Mouse (Mus musculus) yolk sac, embryonic 10.5 days (tissue): ENCODE measurements at regions not wholly inside any gene's neighbourhood (a gene's known extent, or its start where the extent isn't known, plus 50 kb on each side); places are given as distances from the start of the nearest gene placed in this dataset.
"Not testable (repeated sequence)": the region's sequence is repeated elsewhere in the genome, so short reads cannot be mapped to it uniquely, and the experiment has no call there.

Experiments
- DNase-seq: peaks from one replicate; pipeline ENCODE4 v3.0.0-alpha.2; 2017; ENCODE audit warnings: low spot score

DNA sequence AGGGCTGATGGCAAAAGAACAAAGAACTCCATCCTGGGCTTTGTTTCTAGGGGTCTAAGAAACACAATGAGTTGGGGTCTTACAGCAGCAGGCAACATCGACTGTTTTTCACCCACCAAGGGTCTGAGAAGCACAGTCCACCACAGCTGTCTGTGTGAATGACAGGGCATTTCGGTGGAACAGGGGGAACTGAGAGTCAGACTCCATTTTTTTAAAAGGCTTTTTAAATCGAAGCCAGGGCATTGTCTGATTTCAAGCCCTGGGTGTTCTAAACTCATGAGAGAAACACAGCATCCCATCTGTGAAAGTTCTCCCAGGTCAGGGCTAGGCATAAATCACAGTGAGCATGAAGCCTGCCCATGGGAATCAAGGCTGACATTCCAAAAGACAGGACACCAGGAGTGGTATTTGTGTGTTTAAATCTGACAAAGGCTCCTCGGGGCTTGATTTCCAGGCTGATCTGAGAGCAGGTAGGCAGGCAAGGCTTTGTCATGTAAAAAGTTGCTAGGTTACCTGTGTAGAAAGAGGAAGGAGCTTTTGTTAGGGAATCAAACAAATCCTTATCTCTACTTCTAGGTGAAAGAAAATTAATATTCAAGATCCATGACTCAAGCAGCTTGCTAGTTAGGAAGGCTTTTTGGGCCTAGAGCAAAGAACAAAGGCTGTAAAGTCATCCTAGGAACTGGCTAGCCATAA, 184.8 kb upstream of the Gm10324 start:
- DNase-seq: not testable (repeated sequence)

DNA sequence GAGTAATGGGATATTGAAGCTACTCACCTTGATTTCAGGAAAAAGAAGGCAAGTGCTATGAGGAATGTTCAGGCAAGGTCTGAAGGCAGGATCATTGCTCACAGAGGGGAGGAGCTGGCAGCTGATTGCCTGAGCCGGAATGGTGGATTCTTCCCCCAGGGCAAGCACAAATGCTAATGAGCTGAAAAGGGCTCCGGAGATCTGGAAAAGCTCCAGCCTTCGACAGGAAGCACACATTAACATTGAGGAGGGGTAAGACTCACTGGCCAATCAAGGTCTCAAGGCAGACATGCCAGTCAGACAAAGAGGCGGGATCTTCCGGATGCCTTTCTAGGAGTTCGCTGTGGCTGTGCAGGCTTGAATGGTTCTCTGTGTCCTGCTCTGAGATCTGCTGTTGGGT, 169.1 kb upstream of the Gm10324 start:
- not testable (repeated sequence) for DNase-seq

GRCm38 (mm10) chr13:65990916-65991433, 128.4 kb upstream of the Gm10324 start:
- DNase-seq: not testable (repeated sequence)

GRCm38 (mm10) chr13:66007505-66007904, 111.8 kb upstream of the Gm10324 start:
- DNase-seq: not testable (repeated sequence)

GRCm38 (mm10) chr13:66031942-66032341, 87.4 kb upstream of the Gm10324 start:
- DNase-seq: not testable (repeated sequence)

- peak; percentile 1 for DNase-seq
These were observed 56.7 kb upstream of the Gm10324 start for GRCm38 (mm10) chr13:66062676-66063075.

GRCm38 (mm10) chr13:66063388-66063787, 56.0 kb upstream of the Gm10324 start:
- DNase-seq: not testable (repeated sequence)
